Mouse (Mus musculus): ENCODE measurements around the gene Gm36245. TPM values are rescaled to one million over a fixed set of nuclear protein-coding genes. Genes with fewer than 3 reads are reported as not detected.
"Not testable (repeated sequence)": the region's sequence is repeated elsewhere in the genome, so short reads cannot be mapped to it uniquely, and the experiment has no call there.

The Gm36245 gene
- polyA plus RNA-seq, 1 experiment, result not detected

GRCm38 (mm10) chr15:77629822-77630221 lies 30.8 kb downstream of the Gm36245 start:
- not testable (repeated sequence) for H3K4me1 ChIP-seq (ENCODE audit: control insufficient read depth, insufficient read depth, insufficient read length, low read length); H3K27ac ChIP-seq (replicated peaks; ENCODE audit: low read depth, low read length); H3K4me3 ChIP-seq (ENCODE audit: insufficient read depth, low read depth, low read length)

GRCm38 (mm10) chr15:77643176-77643575 lies 44.1 kb downstream of the Gm36245 start, which contains the start of gene Apol11b:
Gene Apol11b, minus strand, starts transcription at chr15:77643286.
- H3K27ac ChIP-seq (replicated peaks; ENCODE audit: low read depth, low read length); H3K4me1 ChIP-seq (ENCODE audit: control insufficient read depth, insufficient read depth, insufficient read length, low read length): not testable (repeated sequence)

GRCm38 (mm10) chr15:77651143-77651542 lies 52.1 kb downstream of the Gm36245 start:
- H3K27ac ChIP-seq (replicated peaks; ENCODE audit: low read depth, low read length); H3K4me3 ChIP-seq (ENCODE audit: insufficient read depth, low read depth, low read length); H3K4me1 ChIP-seq (ENCODE audit: control insufficient read depth, insufficient read depth, insufficient read length, low read length): not testable (repeated sequence)

More at GRCm38 (mm10) chr15:77643176-77643575, 44.1 kb downstream of the Gm36245 start, which contains the start of gene Apol11b:
- H3K4me3 ChIP-seq (ENCODE audit: insufficient read depth, low read depth, low read length), result not testable (repeated sequence)

Other genes with a start within 250 kb of the Gm36245 start
- not detected in 2 replicates for gene Apol7a, start 200.1 kb upstream of the Gm36245 start, polyA plus RNA-seq (2012; ENCODE audit: insufficient read depth, insufficient read length, missing spikeins)
- not detected in 2 replicates for gene Apol9a, start 188.1 kb upstream of the Gm36245 start, polyA plus RNA-seq (2012; ENCODE audit: insufficient read depth, insufficient read length, missing spikeins)
- not detected in 2 replicates for gene Apol7b, start 151.8 kb upstream of the Gm36245 start, polyA plus RNA-seq (2012; ENCODE audit: insufficient read depth, insufficient read length, missing spikeins)
- gene Apol10a, start 122.2 kb upstream of the Gm36245 start, polyA plus RNA-seq (2012; ENCODE audit: insufficient read depth, insufficient read length, missing spikeins), result not detected in 2 replicates
- not detected in 2 replicates for gene Apol11a, start 91.0 kb upstream of the Gm36245 start, polyA plus RNA-seq (2012; ENCODE audit: insufficient read depth, insufficient read length, missing spikeins)
- gene Apol7c, start 65.9 kb upstream of the Gm36245 start, polyA plus RNA-seq (2012; ENCODE audit: insufficient read depth, insufficient read length, missing spikeins), result not detected in 2 replicates
- not detected in 2 replicates for gene 1700025B11Rik, start 37.4 kb upstream of the Gm36245 start, polyA plus RNA-seq (2012; ENCODE audit: insufficient read depth, insufficient read length, missing spikeins)
- gene Apol10b, start 3.1 kb upstream of the Gm36245 start, polyA plus RNA-seq (2012; ENCODE audit: insufficient read depth, insufficient read length, missing spikeins), result 1.9 and 4.3 TPM in 2 replicates
- gene Apol11b, start 44.0 kb downstream of the Gm36245 start, polyA plus RNA-seq (2012; ENCODE audit: insufficient read depth, insufficient read length, missing spikeins), result not detected in 2 replicates
- gene Apol7e, start 99.6 kb downstream of the Gm36245 start, polyA plus RNA-seq (2012; ENCODE audit: insufficient read depth, insufficient read length, missing spikeins), result not detected in 2 replicates
- gene Apol9b, start 129.8 kb downstream of the Gm36245 start, polyA plus RNA-seq (2012; ENCODE audit: insufficient read depth, insufficient read length, missing spikeins), result not detected in 2 replicates
- gene Apol8, start 157.7 kb downstream of the Gm36245 start, polyA plus RNA-seq (2012; ENCODE audit: insufficient read depth, insufficient read length, missing spikeins), result not detected in 2 replicates
- 36.0 and 59.3 TPM in 2 replicates for gene Myh9, start 242.9 kb downstream of the Gm36245 start, polyA plus RNA-seq (2012; ENCODE audit: insufficient read depth, insufficient read length, missing spikeins)

All from brown adipose tissue, adult 24 weeks (tissue).